Mouse (Mus musculus) forebrain, embryonic 12.5 days (tissue): ENCODE measurements at regions not wholly inside any gene's neighbourhood (a gene's known extent, or its start where the extent isn't known, plus 50 kb on each side); places are given as distances from the start of the nearest gene placed in this dataset.
A peak's percentile ranks its signal among the peaks of the same experiment; 100 is the strongest.

Experiments
- ATAC-seq: fragments of 200-750 bp; cut with Nextera tagmentation; 2 replicates; pipeline ENCODE4 v1.8.0; 2017; ENCODE audit warnings: moderate TSS enrichment; ENCODE audit not compliant: low FRiP score
- H3K27ac ChIP-seq: fragments of 300-500 bp; sonication (generic); 2 replicates; pipeline ENCODE4 v1.5.1; 2016; ENCODE audit warnings: mild to moderate bottlenecking
- H3K27me3 ChIP-seq: fragments of 300-500 bp; sonication (generic); 2 replicates; pipeline ENCODE4 v1.6.1; 2016; ENCODE audit warnings: mild to moderate bottlenecking
- H3K36me3 ChIP-seq: fragments of 300-500 bp; sonication (generic); replicated peaks from 2 replicates; pipeline ENCODE4 v1.6.1; 2016; ENCODE audit warnings: mild to moderate bottlenecking
- H3K4me1 ChIP-seq: fragments of 300-500 bp; sonication (generic); 2 replicates; pipeline ENCODE4 v1.6.1; 2016
- H3K4me2 ChIP-seq: fragments of 300-500 bp; sonication (generic); 2 replicates; pipeline ENCODE4 v1.6.1; 2016; ENCODE audit warnings: mild to moderate bottlenecking, moderate library complexity
- H3K4me3 ChIP-seq: fragments of 300-500 bp; sonication (generic); replicated peaks from 2 replicates; pipeline ENCODE4 v1.5.1; 2016; ENCODE audit warnings: mild to moderate bottlenecking
- H3K9ac ChIP-seq: fragments of 300-500 bp; sonication (generic); 2 replicates; pipeline ENCODE4 v1.6.1; 2016; ENCODE audit warnings: mild to moderate bottlenecking
- H3K9me3 ChIP-seq: fragments of 300-500 bp; sonication (generic); 2 replicates; pipeline ENCODE4 v1.6.1; 2016
- WGBS: fragments of 180-500 bp; shearing (Covaris S2); methylation state at CpG from one replicate; pipeline ENCODE4 v1.1.7; 2016; 5-methylcytosine and 5-hydroxymethylcytosine counted together

GRCm38 (mm10) chr6:16999451-17000139, 65.4 kb upstream of the Tes start:
- H3K4me2 ChIP-seq = no peak overlapping the region; the same call in 1 of the 2 replicates
- H3K4me1 ChIP-seq = peaks cover 6% of the 10 kb centered on the region
- no peak for ATAC-seq
- H3K4me3 ChIP-seq = no peak overlapping the region
- H3K9me3 ChIP-seq = no peaks in the 10 kb centered on the region
- WGBS = 77% methylated on average over 21 of the region's 21 CpGs
- H3K27me3 ChIP-seq = peaks cover 13% of the 10 kb centered on the region
- H3K27ac ChIP-seq = no peak overlapping the region
- no peak overlapping the region for H3K9ac ChIP-seq
- H3K36me3 ChIP-seq = no peaks in the 10 kb centered on the region

GRCm38 (mm10) chr6:16995495-16995936, 69.4 kb upstream of the Tes start:
- Histone ChIP-seq H3K27ac (0 out of 2 replicates have a peak overlapping the region, but pooled peaks have one; percentile 36), H3K4me1 (peaks cover 13% of the 10 kb centered on the region)
- 5% methylated on average over 10 of the region's 10 CpGs for WGBS

DNA sequence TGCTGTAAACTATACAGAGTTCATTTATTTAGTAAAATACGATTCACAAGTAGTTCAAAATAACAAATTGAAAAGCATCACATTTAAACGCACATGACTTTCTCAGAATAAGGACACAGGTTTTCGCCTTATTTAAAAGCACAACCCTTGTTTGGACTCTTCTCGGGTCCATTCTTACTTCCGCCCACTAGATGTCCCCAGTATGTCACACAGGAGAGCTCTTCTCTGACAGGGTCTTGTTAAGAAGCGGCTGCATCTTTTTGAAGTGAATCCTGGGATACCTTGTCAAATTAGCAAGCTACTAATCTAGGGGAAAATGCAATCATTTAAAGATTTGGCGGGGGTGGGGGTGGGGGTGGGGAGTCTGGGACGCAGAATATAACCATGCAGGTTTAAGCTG, 70.2 kb upstream of the Tes start:
- 5% methylated on average over 8 of the region's 8 CpGs for WGBS
- H3K9ac ChIP-seq = no peak overlapping the region
- no peak overlapping the region for H3K27ac ChIP-seq
- no peaks in the 10 kb centered on the region for H3K36me3 ChIP-seq
- peaks cover 13% of the 10 kb centered on the region for H3K4me1 ChIP-seq
- H3K27me3 ChIP-seq = peaks cover 20% of the 10 kb centered on the region
- peak; percentile 71; the same call in 1 of the 2 replicates for ATAC-seq
- H3K4me2 ChIP-seq = peak overlapping the region; percentile 45
- H3K9me3 ChIP-seq = no peaks in the 10 kb centered on the region
- H3K4me3 ChIP-seq = no peak overlapping the region

More at GRCm38 (mm10) chr6:16995495-16995936, 69.4 kb upstream of the Tes start:
- Histone ChIP-seq H3K9me3 (no peaks in the 10 kb centered on the region), H3K4me2 (peak overlapping the region; percentile 54), H3K4me3 (peak overlapping the region; percentile 26), H3K27me3 (peaks cover 20% of the 10 kb centered on the region), H3K36me3 (no peaks in the 10 kb centered on the region), H3K9ac (peak overlapping the region; percentile 33; the same call in 1 of the 2 replicates)
- ATAC-seq = peak; percentile 62; the same call in 1 of the 2 replicates

GRCm38 (mm10) chr6:16991996-16992591, 72.9 kb upstream of the Tes start:
- H3K9me3 ChIP-seq = no peaks in the 10 kb centered on the region
- H3K4me3 ChIP-seq = no peak overlapping the region
- H3K4me1 ChIP-seq = peaks cover 13% of the 10 kb centered on the region
- H3K4me2 ChIP-seq = peak overlapping the region; percentile 27
- no peak overlapping the region for H3K9ac ChIP-seq
- H3K27ac ChIP-seq = no peak overlapping the region
- no peak for ATAC-seq
- 23% methylated on average over 15 of the region's 15 CpGs for WGBS
- no peaks in the 10 kb centered on the region for H3K36me3 ChIP-seq
- peaks cover 10% of the 10 kb centered on the region for H3K27me3 ChIP-seq

GRCm38 (mm10) chr6:16978206-16978505, 79.9 kb upstream of the Tfec start:
- Histone ChIP-seq H3K4me2 (no peak overlapping the region), H3K27me3 (peaks cover 7% of the 10 kb centered on the region), H3K36me3 (no peaks in the 10 kb centered on the region), H3K4me3 (no peak overlapping the region), H3K4me1 (0 out of 2 replicates have a peak, but pooled peaks cover 3% of the 10 kb centered on the region), H3K27ac (no peak overlapping the region), H3K9ac (no peak overlapping the region), H3K9me3 (no peaks in the 10 kb centered on the region)
- no peak for ATAC-seq
- WGBS = 26% methylated on average over 3 of the region's 3 CpGs

- Histone ChIP-seq H3K27ac (no peak overlapping the region), H3K4me1 (0 out of 2 replicates have a peak, but pooled peaks cover 3% of the 10 kb centered on the region), H3K4me2 (no peak overlapping the region), H3K36me3 (no peaks in the 10 kb centered on the region), H3K9ac (no peak overlapping the region), H3K27me3 (peaks cover 7% of the 10 kb centered on the region), H3K9me3 (no peaks in the 10 kb centered on the region), H3K4me3 (no peak overlapping the region)
- 0 out of 2 replicates have a peak, but pooled peaks have one; percentile 23 for ATAC-seq
- 66% methylated on average over 14 of the region's 14 CpGs for WGBS
Observed at GRCm38 (mm10) chr6:16977392-16978205, 79.4 kb upstream of the Tfec start.

- ATAC-seq = no peak
- H3K36me3 ChIP-seq = no peaks in the 10 kb centered on the region
- WGBS = 78% methylated on average over 5 of the region's 5 CpGs
- no peak overlapping the region for H3K4me3 ChIP-seq
- no peaks in the 10 kb centered on the region for H3K9me3 ChIP-seq
- no peaks in the 10 kb centered on the region for H3K4me1 ChIP-seq
- no peaks in the 10 kb centered on the region for H3K27me3 ChIP-seq
- H3K4me2 ChIP-seq = no peak overlapping the region
- no peak overlapping the region for H3K9ac ChIP-seq
- H3K27ac ChIP-seq = no peak overlapping the region
Observed at GRCm38 (mm10) chr6:16965658-16966057, 67.4 kb upstream of the Tfec start.

DNA sequence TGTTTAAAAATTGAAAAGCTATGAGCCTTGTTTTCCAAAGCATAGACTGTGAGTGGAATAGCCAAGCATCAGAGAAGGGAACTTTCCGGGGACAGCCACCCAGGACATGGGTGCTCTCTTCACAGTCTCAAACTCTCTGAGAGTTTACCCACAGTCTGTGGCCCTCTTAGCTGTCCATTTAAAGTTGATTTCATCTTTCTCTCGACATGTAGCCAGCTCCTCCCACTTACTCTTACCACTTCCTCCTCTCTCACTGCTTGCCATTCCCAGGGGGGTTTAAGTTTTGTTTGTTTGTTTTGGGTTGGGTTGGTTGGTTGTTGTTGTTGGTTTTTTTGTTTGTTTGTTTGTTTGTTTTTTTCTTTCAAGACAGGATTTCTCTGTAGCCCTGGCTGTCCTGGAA, 66.1 kb upstream of the Tfec start:
- ATAC-seq = no peak
- no peaks in the 10 kb centered on the region for H3K27me3 ChIP-seq
- H3K36me3 ChIP-seq = no peaks in the 10 kb centered on the region
- H3K27ac ChIP-seq = no peak overlapping the region
- H3K4me3 ChIP-seq = no peak overlapping the region
- H3K9me3 ChIP-seq = no peaks in the 10 kb centered on the region
- H3K9ac ChIP-seq = no peak overlapping the region
- no peaks in the 10 kb centered on the region for H3K4me1 ChIP-seq
- WGBS = 88% methylated on average over 2 of the region's 2 CpGs
- no peak overlapping the region for H3K4me2 ChIP-seq

GRCm38 (mm10) chr6:16963958-16964357, 65.7 kb upstream of the Tfec start:
- Histone ChIP-seq H3K27ac (no peak overlapping the region), H3K9me3 (no peaks in the 10 kb centered on the region), H3K36me3 (no peaks in the 10 kb centered on the region), H3K9ac (no peak overlapping the region), H3K27me3 (no peaks in the 10 kb centered on the region), H3K4me3 (no peak overlapping the region), H3K4me1 (no peaks in the 10 kb centered on the region), H3K4me2 (no peak overlapping the region)
- no peak for ATAC-seq
- WGBS = 85% methylated on average over 3 of the region's 3 CpGs

DNA sequence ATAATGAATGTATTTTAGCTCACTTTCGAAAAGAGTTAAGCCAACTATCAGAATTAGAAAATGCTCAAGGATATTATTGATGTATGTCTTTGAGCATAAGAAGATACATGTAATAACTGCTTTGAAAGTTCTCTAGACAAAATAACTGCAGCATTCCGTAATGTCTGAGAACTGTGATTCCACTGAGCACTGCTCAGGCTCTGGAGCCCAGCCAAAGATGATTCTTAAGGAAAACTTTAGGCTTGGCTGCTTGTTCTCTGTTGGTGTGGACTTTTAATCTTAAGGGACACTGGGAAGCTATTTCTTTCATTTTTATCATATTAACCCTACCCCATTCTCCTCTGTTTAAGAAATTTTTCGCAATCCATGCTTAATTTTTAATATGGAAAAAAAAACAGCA, 59.9 kb upstream of the Tfec start:
- H3K4me3 ChIP-seq = no peak overlapping the region
- WGBS = 87% methylated on average over 3 of the region's 3 CpGs
- no peaks in the 10 kb centered on the region for H3K9me3 ChIP-seq
- no peaks in the 10 kb centered on the region for H3K4me1 ChIP-seq
- no peaks in the 10 kb centered on the region for H3K27me3 ChIP-seq
- H3K36me3 ChIP-seq = no peaks in the 10 kb centered on the region
- H3K27ac ChIP-seq = no peak overlapping the region
- ATAC-seq = no peak
- H3K4me2 ChIP-seq = no peak overlapping the region
- no peak overlapping the region for H3K9ac ChIP-seq

- H3K4me1 ChIP-seq = no peaks in the 10 kb centered on the region
- no peak overlapping the region for H3K27ac ChIP-seq
- H3K4me2 ChIP-seq = no peak overlapping the region
- no peaks in the 10 kb centered on the region for H3K9me3 ChIP-seq
- H3K9ac ChIP-seq = no peak overlapping the region
- no peaks in the 10 kb centered on the region for H3K36me3 ChIP-seq
- no peak overlapping the region for H3K4me3 ChIP-seq
- peak; percentile 64; the same call in 1 of the 2 replicates for ATAC-seq
- WGBS = 63% methylated on average over 6 of the region's 6 CpGs
- H3K27me3 ChIP-seq = no peaks in the 10 kb centered on the region
Observed at GRCm38 (mm10) chr6:16956771-16957435, 58.7 kb upstream of the Tfec start.
